Mouse (Mus musculus): ENCODE results near the gene Gm10198. TPM values are rescaled to one million over a fixed set of nuclear protein-coding genes. Genes with fewer than 3 reads are reported as not detected.

Gene Gm10198
- polyA plus RNA-seq, 1 experiment from 2014 or later = not detected

DNA sequence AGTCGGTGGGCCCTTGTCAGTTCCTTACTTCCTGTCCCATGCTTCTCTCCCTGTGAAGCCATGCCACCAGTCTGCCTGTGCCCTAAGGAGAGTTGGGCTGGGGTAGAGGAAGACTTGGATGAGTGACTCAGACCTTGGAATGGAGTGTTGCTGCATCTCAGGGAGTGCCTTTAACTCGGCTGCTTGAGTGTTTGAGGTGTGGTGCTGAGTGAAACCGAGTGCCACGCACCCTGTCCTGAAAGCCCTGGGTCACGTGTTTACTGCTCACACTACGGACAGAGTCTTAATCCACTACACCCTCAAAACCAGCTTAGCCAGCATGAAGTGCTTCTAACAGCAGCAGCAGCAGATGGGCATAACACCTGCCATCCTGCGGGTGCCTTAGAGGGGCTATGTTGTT, 30.5 kb downstream of the Gm10198 start:
- no peaks in the 10 kb centered on the region for H3K9me3 ChIP-seq (ENCODE audit: control insufficient read depth, low read length)
- H3K36me3 ChIP-seq (ENCODE audit: control insufficient read depth, insufficient read depth, low read length) = no peaks in the 10 kb centered on the region
- no peak overlapping the region for H3K27ac ChIP-seq (ENCODE audit: low read depth, low read length)
- DNase-seq (ENCODE audit: low spot score) = no peak
- no peak overlapping the region for H3K9ac ChIP-seq (ENCODE audit: low read depth, low read length)
- H3K4me2 ChIP-seq (replicated peaks; ENCODE audit: low read depth, low read length) = no peak overlapping the region
- no peaks in the 10 kb centered on the region for H3K4me1 ChIP-seq (replicated peaks; ENCODE audit: control insufficient read depth, insufficient read depth, low read length)
- ATAC-seq (ENCODE audit: low FRiP score) = no peak
- no peaks in the 10 kb centered on the region for H3K27me3 ChIP-seq (ENCODE audit: control insufficient read depth, insufficient read depth, low read length)
- 86% methylated on average over 7 of the region's 7 CpGs for WGBS
- H3K4me3 ChIP-seq (ENCODE audit: low read depth, low read length) = no peak overlapping the region

DNA sequence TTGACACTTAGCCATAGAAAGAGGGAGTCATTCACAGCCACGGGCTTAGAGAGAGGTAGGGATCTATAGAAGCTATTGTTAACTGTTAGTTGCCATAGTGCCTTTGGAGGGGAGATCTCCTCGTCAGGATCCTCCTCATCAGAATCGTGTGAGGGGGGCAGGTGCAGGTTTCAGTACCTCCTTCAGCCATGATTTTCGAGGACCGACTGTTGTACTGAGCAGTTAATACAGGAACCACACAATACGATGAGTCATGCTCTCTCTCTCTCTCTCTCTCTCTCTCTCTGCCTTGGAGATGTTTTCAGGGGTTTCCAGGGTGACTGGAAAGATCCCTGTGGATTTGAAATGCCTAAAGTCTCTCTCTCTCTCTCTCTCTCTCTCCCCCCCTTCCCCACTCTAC, 31.5 kb downstream of the Gm10198 start:
- H3K4me1 ChIP-seq (replicated peaks; ENCODE audit: control insufficient read depth, insufficient read depth, low read length) = no peaks in the 10 kb centered on the region
- H3K27me3 ChIP-seq (ENCODE audit: control insufficient read depth, insufficient read depth, low read length) = no peaks in the 10 kb centered on the region
- H3K4me2 ChIP-seq (replicated peaks; ENCODE audit: low read depth, low read length) = no peak overlapping the region
- no peak overlapping the region for H3K4me3 ChIP-seq (ENCODE audit: low read depth, low read length)
- 57% methylated on average over 6 of the region's 6 CpGs for WGBS
- H3K9ac ChIP-seq (ENCODE audit: low read depth, low read length) = no peak overlapping the region
- H3K36me3 ChIP-seq (ENCODE audit: control insufficient read depth, insufficient read depth, low read length) = no peaks in the 10 kb centered on the region
- H3K27ac ChIP-seq (ENCODE audit: low read depth, low read length) = no peak overlapping the region
- DNase-seq (ENCODE audit: low spot score) = no peak
- H3K9me3 ChIP-seq (ENCODE audit: control insufficient read depth, low read length) = no peaks in the 10 kb centered on the region
- ATAC-seq (ENCODE audit: low FRiP score) = no peak

DNA sequence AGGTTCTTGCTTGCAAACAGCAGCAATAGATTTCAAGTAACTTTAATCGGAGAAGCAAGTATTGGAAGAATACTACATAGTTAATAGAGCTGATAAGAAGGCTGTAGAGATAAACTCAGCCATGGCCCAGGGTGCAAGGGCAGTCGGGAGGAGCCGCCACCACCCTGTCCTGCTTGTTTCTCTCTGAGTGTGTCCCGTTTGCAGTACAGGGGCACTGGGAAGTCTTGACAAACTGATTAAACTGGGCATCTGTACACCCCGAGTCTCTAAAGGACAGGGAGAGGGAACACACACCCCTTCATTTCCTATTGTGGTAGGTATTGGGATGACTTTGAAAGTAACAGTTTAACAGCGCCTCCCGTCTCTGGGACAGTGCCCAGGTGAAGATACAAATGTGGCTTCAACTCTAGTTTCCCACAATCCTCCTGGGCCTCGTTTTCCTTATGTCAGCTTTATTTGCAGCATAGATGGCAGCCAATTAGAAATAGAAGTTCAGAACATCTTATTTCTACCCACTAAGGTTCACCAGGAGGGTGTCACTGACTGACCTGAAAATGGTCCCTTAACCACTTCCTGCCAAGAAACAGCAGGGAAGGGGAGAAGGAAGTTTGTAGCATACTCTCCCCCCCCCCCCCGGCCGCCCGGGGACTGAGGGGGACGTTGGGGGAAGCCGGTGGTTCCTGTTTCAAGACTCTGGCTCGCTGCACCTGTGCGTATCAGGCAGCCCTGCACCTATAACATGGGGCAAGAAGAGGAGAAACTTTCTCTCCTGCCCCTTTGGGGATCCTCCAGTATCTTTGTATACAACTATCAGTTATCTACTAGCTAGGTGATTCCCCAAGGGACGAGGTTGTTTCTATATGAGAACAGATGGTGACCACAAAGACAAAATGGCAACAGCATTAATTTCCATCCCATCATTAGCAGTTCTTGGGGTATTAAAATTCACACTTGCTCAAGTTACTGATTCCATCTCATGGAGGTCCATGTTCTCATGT, 41.9 kb downstream of the Gm10198 start:
- ATAC-seq (ENCODE audit: low FRiP score) (no peak), DNase-seq (ENCODE audit: low spot score) (no peak)
- 89% methylated on average over 12 of the region's 16 CpGs for WGBS
- Histone ChIP-seq H3K4me2 (replicated peaks; ENCODE audit: low read depth, low read length) (no peak overlapping the region), H3K9me3 (ENCODE audit: control insufficient read depth, low read length) (0 out of 2 replicates have a peak, but pooled peaks cover 3% of the 10 kb centered on the region), H3K4me1 (replicated peaks; ENCODE audit: control insufficient read depth, insufficient read depth, low read length) (no peaks in the 10 kb centered on the region), H3K36me3 (ENCODE audit: control insufficient read depth, insufficient read depth, low read length) (no peaks in the 10 kb centered on the region), H3K9ac (ENCODE audit: low read depth, low read length) (no peak overlapping the region), H3K27ac (ENCODE audit: low read depth, low read length) (no peak overlapping the region), H3K27me3 (ENCODE audit: control insufficient read depth, insufficient read depth, low read length) (no peaks in the 10 kb centered on the region), H3K4me3 (ENCODE audit: low read depth, low read length) (no peak overlapping the region)

DNA sequence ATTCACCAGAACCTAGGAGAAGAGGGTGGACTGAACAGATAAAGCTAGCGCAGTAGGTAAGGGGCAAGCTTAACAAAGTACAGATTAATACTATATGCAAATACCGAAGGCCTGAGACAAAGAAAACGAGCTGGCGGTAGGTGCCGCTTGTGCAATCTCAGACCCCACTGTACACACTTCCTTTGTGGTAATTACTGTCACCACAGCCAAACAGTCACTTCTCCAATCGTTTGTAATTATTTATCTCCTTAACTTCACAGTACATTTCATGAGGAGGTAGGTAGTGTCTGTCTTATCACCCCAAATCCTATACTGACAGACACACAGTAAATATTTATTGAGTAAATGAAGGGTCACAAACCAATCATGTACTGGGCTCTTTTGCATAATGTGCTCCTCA, 47.7 kb downstream of the Gm10198 start:
- Histone ChIP-seq H3K27ac (ENCODE audit: low read depth, low read length) (no peak overlapping the region), H3K4me2 (replicated peaks; ENCODE audit: low read depth, low read length) (no peak overlapping the region), H3K9ac (ENCODE audit: low read depth, low read length) (no peak overlapping the region), H3K9me3 (ENCODE audit: control insufficient read depth, low read length) (0 out of 2 replicates have a peak, but pooled peaks cover 3% of the 10 kb centered on the region), H3K4me1 (replicated peaks; ENCODE audit: control insufficient read depth, insufficient read depth, low read length) (no peaks in the 10 kb centered on the region), H3K27me3 (ENCODE audit: control insufficient read depth, insufficient read depth, low read length) (no peaks in the 10 kb centered on the region), H3K36me3 (ENCODE audit: control insufficient read depth, insufficient read depth, low read length) (no peaks in the 10 kb centered on the region), H3K4me3 (ENCODE audit: low read depth, low read length) (no peak overlapping the region)
- WGBS = 94% methylated on average over 6 of the region's 6 CpGs
- DNase-seq (ENCODE audit: low spot score) (no peak), ATAC-seq (ENCODE audit: low FRiP score) (no peak)

Other genes with a start within 250 kb of the Gm10198 start
- gene Gpbp1, start 102.7 kb upstream of the Gm10198 start, polyA plus RNA-seq (2014; fragmentation: Nextera tagmentation; extraction: Ambion mirVana) = 129 and 149 TPM in 2 replicates
- not detected in 2 replicates for gene Gm49496, start 42.8 kb upstream of the Gm10198 start, polyA plus RNA-seq (2014; fragmentation: Nextera tagmentation; extraction: Ambion mirVana)
- 26.4 and 31.6 TPM in 2 replicates for gene Mier3, start 88.2 kb downstream of the Gm10198 start, polyA plus RNA-seq (2014; fragmentation: Nextera tagmentation; extraction: Ambion mirVana)
- 13.0 and 16.0 TPM in 2 replicates for gene Map3k1, start 216.2 kb downstream of the Gm10198 start, polyA plus RNA-seq (2014; fragmentation: Nextera tagmentation; extraction: Ambion mirVana)

Measured in hindbrain, embryonic 11.5 days (tissue).